Mouse (Mus musculus) layer of hippocampus, adult 9-11 months (tissue): ENCODE results near the gene Grap2.
A peak's percentile ranks its signal among the peaks of the same experiment; 100 is the strongest.
"Not testable (repeated sequence)": the region's sequence is repeated elsewhere in the genome, so short reads cannot be mapped to it uniquely, and the experiment has no call there.

Experiments used
- DNase-seq: peaks from one replicate; pipeline ENCODE4 v3.0.0; 2022

Grap2 gene

DNA sequence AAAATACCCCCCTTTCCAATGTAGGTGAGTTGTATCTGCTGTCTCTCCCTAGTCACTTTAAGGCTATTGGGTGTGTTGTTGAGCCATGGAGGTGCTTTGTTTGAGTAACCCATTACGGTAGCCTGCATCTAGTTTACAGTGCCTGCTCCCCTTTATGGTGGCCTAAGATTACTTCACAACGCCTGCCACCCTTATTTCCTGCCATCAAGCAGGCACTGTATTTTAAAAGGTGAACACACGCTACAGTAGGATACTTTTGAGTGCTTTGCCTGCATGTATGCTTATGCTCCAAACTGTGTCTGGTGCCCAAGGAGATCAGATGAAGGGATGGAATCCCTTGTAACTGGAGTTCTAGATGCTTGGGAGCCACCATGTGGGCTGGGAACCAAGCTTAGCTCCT, 5.3 kb upstream of the Grap2 start:
- DNase-seq: no peak

DNA sequence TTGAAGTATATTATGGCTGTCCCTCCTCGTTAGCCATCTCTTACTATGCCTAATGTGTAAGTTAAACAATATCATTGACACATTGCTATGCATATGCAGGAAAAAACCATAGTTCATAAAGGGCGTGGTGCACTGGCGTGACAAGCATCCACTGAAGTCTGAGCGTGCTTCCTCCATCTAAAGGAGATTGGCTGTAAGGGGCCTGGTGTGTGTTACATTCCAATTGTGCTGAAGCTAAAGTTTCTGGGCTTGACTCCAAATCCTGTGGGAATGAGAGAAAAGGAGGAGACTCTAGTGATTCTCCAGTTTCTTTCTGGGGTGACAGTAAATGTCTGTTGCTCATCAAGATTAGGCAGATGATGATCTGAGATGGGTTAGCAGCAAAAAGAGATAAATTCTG, 4.7 kb upstream of the Grap2 start:
- DNase-seq: no peak

DNA sequence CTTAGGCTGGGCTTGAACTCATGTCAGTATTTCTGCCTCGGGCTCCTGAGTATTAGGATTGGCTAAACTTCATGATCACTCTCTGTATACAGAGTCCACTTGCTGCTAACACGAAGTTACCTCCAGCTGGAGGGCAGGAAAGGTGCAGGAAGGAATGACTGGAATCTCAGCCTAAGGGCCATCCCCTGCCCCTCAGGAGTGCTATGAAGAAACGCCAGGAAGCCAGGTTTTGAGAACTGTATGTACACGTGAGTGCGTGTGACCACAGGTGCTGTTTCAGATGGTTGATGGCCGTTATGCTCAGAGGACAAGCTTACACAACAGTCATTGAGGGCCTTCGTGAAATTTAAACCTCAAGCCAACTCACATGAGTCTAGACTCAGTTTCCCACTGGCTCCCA, 3.2 kb upstream of the Grap2 start:
- no peak for DNase-seq

DNA sequence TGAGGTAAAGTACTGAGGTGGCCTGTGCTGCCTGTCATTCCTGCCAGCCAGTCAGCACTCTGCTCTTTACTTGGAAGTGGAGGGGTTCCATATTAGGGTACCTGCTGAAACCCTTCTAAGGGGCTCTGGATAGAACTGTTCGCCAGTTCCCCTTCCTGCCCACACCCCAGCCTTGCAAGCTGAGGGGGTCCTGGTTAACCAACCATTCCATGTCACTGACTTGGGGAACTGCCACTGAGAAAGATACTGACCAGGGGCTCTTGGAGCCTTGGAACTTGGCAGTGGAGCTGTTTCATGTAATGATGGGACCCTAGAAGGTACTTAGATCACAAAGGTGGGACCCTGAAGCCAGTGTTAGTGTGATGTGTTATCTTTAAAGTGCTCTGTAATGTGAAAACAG, 2.2 kb upstream of the Grap2 start:
- no peak for DNase-seq

DNA sequence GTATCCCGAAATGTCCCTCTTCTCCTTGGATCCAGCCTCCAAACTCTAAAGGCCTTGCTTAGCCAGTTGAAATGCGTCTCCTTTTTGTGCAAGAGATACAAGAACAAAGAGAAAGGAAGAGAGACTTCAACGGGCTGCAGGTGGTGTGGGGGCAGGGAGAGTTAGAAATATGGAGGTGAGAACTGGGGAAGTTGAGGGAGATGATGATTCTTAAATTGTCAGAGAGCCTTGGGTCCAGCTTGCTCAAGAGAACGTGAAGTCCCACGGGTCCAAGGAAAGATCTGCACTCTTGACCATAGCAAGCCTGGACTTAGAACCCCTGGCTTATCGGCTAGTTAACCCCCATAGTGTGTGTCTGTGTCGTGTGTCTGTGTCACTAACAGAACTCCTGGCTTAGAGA, 783 bp upstream of the Grap2 start:
- no peak for DNase-seq

DNA sequence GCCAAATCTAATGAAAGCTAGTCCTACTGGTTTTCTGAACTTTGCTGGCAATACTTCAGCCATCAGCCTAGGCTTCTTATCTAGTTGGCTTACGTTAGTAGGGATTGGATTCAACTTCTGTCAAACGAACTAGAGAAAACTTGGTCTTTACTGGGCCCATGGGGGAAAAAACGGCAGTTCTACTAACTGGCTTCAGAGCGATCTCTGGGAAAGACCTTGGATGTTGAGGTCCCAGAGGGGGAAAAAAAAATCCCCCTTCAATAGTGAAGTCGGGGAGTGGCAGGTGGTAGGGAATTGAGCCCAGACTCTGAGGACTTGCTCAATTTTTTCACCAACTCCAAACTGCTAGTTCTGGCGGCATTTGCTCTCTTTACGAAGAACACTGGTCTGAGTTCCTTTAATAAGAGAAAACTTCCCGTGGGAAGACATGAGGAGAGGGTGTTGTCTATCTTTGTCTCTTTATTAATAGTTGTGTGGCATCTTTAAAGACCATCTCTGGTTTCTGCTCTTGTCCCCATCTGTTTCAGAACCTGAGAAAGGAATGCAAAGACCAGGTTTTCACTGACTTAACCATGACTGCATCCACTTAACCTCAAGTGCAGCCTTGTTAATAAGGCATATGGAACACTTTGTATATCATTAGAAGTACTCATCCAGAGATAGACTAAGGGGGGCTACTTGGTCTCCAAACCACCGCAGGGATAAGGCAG, 572 bp downstream of the Grap2 start:
- DNase-seq: no peak

DNA sequence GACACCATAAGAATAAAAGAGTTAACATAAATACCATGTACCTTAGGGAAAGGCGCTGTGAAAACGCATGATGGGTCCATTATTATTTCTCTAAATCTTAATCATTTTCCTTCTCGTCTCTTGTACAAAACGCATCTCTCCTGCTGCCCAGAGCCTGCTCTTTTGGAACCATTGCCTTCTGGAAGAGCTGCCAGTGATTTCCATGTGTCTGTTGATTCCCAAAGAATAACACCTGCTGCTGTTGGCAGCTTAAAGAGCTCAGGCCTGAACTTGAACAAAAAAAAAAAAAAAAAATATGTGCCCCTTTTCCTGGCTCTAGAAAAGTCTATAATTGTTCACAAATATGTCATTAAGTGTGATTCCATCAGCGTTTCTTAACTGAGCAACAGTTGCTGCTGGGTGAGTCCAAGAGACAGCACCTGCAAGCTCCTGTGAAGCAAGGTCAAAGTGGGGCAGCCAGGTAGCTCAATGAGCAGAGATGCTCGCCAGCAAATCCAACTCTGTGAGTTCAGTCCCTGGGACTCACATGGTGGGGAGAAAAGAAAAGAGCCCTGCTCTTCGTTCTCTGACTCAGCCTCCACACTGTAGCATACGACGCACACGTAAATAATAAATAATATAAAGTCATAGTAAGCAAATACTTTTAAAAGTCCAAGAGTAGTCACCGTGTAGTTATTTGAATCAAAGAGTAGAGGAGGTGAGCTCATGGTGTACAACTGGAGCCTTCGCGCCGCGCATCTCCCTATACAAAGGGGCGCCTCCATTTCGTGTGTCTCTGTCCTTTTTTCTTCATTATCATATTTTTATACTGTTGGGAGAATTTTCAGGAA, 2.0 kb downstream of the Grap2 start:
- DNase-seq: no peak

DNA sequence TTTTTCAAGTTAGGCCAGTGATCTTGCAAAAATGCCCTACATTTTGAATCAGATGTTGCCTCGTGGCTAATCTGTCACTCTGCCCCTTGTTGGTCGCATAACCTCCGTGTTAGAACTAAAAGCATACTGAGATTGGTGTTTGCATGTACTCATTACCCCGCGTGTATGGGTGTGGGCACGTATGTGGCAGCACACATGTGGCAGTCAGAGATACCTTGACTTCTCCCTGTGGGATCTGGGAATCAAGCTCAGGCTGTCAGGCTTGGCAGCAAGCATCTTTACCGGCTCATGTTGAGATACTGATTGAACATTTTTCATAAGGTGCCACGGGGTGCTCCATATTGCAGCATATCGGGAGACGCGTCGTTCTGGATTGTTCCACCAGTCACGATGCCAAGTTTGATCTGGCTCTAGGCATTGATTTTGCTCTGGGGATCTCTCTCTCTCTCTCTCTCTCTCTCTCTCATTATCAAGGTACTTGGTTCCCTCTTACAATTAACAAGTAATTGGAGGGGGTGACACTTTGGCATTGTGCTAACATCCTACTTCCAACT, 3.5 kb downstream of the Grap2 start:
- peak; percentile 10 for DNase-seq

DNA sequence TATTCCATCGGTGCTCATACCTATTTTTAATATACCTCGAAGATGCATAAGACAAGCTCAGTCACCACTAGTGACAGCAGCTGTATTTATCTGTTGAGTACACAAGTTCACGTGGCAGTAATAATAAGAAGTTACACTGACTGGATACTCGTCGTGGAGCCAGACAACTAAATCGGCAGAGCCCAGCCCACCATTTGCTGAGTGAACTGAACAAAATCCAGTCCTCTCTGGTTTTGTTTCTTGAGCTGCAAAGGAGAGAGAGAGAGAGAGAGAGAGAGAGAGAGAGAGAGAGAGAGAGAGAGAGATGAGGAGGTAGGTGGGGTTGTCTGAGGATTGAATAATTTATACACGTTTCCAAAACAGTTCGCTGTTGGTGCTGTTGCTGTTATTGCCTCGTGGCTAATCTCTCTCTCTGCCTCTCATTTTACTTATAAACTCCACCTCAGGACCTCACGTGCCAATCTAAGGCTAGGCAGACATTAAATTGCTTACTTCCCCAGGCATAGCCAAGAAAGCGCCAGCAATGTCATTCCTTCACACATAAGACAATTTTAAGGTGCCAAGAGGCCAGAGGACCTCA, 4.1 kb downstream of the Grap2 start:
- DNase-seq: no peak

DNA sequence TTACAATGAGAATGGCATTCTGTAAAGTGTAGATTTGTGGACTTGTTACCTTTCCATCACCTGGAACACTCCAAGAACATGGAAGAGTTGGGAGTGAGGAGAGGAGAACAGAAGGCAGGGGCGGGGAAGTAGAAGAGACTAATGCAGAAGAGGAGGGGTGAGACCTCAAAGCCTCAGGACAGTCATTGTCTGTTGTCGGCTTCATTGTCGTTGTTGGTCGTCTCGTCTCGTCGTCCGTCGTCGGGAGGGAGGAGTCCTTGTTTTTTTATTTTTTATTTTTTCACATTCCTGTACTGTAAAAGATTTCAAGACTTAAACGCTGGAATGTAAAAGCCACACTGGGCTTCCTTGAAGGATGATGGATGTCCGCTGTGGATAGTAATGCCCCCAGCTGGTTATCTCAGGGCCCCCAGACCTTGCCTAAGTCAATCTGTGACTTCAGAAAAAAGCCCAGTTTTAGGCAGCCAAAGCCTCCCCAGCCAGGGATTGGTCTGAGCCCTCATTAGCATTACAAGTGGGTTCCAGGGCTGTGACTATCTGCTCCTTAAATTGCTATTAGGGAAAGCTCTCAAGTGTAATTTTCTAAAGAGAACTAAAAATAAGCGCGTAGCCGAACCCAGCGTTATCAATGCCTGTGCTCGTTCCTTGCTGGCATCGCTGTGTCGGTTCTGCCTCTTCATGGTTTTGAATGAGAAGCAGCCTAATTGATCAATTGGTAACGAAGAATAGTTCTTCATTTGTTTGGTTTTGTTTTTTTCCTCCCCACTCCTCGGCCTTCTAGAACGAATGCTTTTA, 5.0 kb downstream of the Grap2 start:
- DNase-seq: no peak

DNA sequence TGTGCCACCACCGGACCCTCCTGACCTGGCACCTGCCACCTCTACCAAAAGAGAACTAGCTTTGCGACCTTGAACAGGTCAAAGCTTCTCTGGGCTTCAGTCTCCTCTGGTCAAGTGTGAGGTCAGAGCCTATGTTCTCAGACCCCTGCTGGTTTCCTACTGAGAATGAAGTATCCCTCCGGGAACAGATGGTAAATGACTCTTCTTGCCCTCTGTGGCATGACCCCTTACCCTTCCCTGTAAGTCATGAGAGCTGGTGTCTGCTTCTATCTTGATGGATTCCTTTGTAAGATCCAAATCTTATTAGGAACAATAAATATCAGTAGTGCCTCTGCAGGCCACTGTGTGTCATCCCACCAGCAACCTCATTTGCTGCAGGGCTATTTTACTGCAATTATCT, 6.7 kb downstream of the Grap2 start:
- no peak for DNase-seq

DNA sequence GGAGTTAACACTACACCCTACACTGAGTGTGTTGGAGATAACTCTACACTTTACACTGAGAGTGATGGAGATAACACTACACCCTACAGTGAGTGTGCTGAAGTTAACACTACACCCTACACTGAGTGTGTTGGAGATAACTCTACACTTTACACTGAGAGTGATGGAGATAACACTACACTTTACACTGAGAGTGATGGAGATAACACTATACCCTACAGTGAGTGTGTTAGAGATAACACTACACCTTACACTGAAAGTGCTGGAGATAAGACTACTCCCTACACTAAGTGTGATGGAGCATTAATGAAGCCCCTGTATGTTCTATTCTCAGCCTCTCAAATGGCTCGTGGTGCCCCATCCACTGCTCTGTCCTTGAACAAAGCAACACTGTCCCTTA, 8.2 kb downstream of the Grap2 start:
- not testable (repeated sequence) for DNase-seq

DNA sequence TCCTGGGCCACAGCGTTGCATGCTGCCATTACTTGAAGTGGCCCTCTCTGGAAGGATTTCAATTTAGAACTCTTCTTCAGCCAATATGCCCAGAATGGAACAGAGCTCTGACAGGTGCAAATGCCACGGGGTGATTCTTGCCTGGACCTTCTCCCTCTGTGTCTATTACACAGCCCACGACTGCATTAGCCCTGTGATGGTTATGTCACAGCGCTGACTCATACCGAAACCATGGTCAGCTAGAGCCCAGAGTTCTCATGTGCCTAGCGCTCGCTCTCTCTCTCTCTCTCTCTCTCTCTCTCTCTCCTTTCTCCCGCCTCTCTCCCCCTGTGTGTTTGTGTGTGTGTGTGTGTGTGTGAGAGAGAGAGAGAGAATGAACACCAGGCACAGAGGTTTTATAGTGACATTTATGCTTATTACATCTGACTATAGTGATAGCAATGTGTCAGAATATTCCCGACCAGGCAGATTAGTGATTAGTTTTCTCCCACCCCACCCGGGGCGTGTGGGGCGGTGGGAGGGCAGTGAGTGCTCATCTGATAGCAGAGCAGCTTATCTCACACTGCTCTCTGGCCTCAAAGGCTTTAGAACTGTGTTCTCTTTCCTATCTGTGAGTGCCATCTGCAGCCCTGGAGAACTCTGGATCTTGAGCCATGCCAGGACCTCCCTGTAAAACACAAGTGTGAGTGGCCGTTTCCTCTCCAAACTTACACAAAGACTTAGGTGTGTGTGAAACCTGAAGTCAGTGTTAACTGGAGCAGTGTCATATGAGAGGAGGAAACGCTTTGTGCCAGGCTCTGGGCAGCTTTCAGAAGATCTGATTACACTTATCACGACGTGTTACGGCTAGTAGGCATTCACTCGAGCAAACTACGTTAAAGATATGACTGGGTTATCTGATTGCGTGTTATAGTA, 10.4 kb downstream of the Grap2 start:
- DNase-seq: peak; percentile 34

DNA sequence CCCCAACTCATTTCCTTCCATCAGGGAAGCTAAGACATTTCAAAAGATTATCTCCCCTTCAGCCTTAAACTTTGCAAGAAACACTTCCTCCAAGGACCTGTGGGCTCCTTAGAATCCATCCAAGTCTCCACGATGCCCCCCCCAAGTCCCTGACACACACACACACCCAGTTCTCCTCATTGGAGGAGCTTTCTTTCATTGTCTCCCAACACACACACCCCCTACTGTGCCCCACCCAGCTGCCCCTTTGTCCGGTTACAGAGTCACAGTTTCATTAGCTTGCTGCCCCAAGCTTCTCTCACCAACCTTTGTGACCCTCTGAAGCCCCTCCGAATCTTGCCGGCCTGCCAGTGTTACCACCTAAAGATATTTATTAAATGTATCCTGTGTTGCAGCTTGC, 13.9 kb downstream of the Grap2 start:
- no peak for DNase-seq

DNA sequence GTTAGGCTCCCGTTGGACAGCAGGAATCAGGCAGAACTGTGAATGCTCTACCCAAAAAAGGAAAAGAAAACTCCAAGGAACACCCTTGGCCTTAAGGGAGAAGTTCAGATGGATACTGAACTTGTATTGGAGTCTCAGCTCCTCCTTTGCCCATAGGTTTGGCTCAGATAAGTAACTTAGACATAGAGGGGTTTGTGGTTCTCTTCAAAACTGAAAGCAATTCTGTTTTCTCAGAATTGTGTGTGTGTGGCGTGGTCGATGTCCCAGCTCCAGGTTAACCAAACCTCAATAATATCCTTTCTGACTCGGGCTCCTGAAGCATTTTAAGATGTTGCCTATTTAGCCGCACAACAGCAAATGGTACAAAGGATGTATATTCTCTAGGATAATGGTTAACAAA, 18.2 kb downstream of the Grap2 start:
- no peak for DNase-seq

DNA sequence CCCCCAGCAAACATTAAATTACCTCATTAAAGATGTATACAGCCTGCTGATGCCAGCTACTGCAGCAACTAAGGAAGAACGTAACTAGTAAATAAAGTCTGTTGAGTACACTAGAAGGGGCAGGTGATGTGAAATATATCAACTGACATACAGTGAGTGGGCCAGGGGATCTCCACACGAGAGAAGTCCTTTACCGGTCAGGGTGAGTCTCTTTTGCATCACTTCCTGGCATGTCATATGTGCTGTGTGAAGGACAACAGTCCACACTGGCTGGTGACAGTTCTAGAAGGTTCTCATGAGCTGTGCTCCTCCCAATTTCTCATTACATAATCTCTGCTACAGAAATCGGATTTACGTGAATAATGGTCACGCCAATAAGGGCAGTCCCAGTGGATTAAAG, 20.3 kb downstream of the Grap2 start:
- no peak for DNase-seq

DNA sequence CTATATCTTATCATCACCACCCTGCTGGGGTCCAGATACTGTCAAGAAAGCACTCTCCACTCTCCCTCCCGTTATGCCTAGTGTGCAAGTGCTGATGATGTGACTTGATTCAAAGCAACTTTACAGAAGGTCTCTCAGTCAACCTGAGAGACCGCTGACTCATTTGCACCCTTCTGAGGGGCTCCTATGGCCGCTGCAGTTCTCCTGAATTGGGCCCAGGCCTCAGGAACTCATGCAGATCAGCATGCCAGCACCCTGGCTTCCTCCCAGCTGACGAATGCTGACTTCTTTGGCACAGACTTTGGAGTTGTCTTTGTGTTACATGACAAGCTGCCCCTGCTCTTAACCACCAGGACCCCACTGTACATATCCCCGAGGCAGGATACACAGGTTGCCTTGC, 21.5 kb downstream of the Grap2 start:
- DNase-seq: no peak

DNA sequence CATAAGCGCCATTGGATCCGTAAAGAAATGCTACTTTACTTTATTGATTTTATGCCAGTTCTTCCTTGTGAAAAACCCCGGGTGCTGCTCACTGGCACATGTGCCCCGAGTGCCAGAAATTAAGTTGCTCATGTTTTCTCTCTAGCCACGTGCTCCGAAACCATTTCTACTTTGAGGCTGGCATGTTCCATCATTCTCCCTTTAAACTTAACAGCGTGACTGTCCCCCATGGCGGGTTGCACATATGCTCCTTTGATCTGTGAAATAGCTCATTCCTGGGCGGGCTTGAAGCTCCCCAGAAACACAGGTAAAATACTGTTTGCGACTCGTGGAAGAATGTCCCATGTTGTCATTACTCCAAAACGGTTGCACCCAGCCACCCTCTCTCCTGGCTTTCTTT, 26.4 kb downstream of the Grap2 start:
- DNase-seq: no peak

DNA sequence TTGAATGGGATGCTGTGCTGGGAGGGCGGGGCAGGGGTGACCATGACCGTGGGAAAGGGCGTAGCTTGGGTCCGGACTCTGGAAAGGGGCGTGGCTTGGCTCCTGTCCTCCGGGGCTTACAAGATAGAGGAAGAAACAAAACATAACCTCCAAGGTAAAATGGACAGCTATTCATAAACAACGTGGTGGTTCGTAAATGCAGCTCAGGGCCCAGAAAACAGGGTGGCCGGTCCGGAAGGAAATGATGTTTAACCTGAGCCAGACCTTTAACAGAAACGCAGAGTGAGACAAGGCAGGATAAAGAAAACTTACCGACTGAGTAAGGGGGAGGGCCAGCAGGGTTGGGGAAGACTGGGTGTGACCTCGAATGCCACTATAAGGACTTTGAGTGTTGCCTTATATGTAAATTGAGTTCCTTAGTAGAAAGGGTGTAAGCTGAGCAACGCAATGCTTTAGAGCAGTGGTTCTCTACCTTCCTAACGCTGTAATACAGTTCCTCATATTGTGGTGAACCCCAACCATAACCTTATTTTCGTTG, 26.9 kb downstream of the Grap2 start:
- no peak for DNase-seq

DNA sequence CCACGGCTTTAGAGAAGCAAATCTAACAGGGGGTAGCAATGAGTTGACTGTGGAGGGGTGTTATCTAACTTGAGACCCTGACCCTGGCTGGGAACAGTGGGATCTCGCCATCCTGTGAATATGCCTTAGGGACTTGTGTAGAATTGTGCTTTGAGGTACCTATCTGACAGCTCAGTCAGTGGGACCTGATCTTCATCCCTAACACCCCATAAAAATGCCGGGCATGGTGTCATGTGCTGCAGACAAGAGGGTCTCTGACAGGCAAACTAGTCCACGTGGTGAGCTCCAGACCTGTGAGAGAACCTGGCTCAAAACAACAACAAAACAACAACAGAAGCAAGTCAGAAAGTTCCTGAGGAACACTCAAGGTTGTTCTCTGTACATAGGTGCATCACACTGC, 27.4 kb downstream of the Grap2 start:
- no peak for DNase-seq

DNA sequence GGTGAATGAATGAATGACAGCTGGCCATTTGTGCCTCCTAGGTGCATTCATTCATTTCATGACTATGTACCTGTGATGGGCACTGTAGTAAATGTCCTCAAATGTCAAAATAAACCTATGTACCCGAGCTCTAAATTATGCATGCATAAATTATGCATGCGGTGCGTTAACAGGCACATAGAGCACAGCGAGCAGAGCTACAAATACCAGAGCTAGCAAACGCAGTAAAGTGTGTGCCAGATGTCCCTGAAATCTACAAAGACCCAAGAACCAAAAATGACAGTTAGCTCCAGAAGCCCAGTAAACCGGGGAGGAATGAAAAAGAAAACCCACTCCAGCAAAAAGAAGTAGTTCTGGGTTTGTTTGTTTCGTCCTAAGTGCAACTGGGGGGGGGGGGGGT, 29.1 kb downstream of the Grap2 start:
- DNase-seq: no peak

DNA sequence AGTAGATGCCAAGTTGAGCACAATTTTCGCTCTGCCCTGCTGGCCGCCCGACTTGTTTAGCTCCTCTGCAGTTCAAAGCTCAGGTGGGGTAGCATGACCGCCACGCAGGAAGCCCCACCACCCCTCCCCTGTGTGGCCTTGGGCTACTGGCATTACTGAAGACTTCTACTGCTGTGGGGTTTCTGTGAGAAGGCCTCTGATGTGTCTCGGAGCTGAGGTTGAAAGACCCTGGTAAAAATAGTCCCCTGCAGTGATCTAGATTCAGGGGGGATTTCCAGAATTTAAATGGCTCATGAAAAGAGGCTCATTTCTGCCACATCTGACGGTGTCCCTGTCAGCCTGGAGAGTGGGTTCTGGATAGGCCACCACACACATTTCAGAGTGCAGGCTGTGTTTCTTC, 30.1 kb downstream of the Grap2 start:
- DNase-seq: no peak
